Comparison of ENCODE assay signal across 8 mouse cellular contexts in the genomic region with DNA sequence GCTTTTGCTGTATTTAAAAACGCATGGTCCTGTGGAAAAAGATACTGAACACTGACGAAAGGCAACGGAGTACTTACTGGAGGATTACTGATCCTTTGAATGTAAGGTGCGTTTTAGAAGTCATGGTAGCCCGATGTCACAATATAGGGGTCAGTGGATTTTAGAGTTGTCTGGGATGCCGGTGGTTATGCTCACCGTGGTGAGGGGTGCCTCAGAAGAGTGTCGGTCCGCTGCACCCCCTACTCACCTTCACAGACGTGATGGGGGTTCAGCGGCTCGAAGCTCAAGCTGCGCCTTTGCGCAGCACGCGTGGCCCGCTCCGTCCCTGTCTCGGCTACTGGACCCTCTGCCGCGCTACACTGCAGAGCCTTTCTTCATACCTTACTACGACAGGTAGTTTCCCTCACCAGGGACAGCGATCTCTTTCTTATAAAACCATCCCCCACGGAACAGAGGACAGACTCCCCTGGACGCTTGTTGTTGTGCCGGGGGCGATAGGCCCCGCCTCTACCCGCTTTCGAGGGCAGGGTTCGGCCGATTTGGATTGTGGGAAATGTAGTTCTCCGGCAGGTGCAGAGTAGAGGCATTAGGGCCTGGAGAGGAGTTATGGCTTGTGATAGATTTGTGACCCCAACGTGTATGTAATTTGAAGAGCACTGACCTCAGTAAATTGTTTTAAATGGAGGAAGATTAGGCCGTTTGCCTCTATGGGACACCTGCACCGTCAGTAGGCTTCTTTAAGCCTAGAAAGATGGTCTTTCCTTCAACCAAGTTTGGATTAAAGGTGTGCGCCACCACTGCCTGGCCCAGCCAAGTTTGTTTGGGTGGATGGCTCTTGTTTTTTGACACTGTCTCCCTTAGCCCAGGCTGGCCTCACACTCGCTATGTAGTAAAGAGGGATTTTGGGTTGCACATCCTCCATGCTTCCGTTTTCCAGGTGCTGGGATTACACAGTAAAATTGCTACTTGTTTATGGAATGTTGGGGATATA. TPM values are rescaled to one million over a fixed set of nuclear protein-coding genes. Genes with fewer than 3 reads are reported as not detected.
DNase-seq lines count a peak whose midpoint lies in the region; ATAC-seq and TF ChIP-seq lines count a peak whose summit lies in the region.

Gene Dnajc28, minus strand, starts transcription at position 516 of the 991 bp plus-strand sequence.

- H3K9me3 ChIP-seq in E14TG2a.4 (ENCODE audit: low read length) = no peaks in the 10 kb centered on the region
- no peaks in the 10 kb centered on the region for H3K9me3 ChIP-seq in forebrain, embryonic 12.5 days
- no peaks in the 10 kb centered on the region for H3K9me3 ChIP-seq in heart, postnatal 0 days (replicated peaks; ENCODE audit: control insufficient read depth, low read length)
- no peaks in the 10 kb centered on the region for H3K9me3 ChIP-seq in liver, embryonic 16.5 days (replicated peaks; ENCODE audit: control insufficient read depth, low read length)
- H3K9me3 ChIP-seq in neural tube, embryonic 13.5 days = no peaks in the 10 kb centered on the region

- peaks cover 21% of the 10 kb centered on the region for H3K27me3 ChIP-seq in E14TG2a.4 (ENCODE audit: insufficient read depth, low read length)
- H3K27me3 ChIP-seq in forebrain, embryonic 12.5 days = no peaks in the 10 kb centered on the region; the same call in 1 of the 2 replicates
- no peaks in the 10 kb centered on the region for H3K27me3 ChIP-seq in heart, postnatal 0 days (ENCODE audit: control insufficient read depth, insufficient read depth, low read length)
- H3K27me3 ChIP-seq in liver, embryonic 16.5 days (ENCODE audit: control insufficient read depth, insufficient read depth, low read depth, low read length) = no peaks in the 10 kb centered on the region
- H3K27me3 ChIP-seq in neural tube, embryonic 13.5 days = no peaks in the 10 kb centered on the region

- peaks cover 55% of the 10 kb centered on the region for H3K4me1 ChIP-seq in E14TG2a.4 (replicated peaks; ENCODE audit: low read depth, low read length)
- H3K4me1 ChIP-seq in forebrain, embryonic 12.5 days = peaks cover 5% of the 10 kb centered on the region
- H3K4me1 ChIP-seq in heart, postnatal 0 days (ENCODE audit: control insufficient read depth, insufficient read depth) = no peaks in the 10 kb centered on the region
- H3K4me1 ChIP-seq in liver, embryonic 16.5 days (ENCODE audit: control insufficient read depth, low read depth, low read length) = peaks cover 4% of the 10 kb centered on the region; the same call in 1 of the 2 replicates
- H3K4me1 ChIP-seq in neural tube, embryonic 13.5 days (replicated peaks) = peaks cover 5% of the 10 kb centered on the region

- WGBS in forebrain, embryonic 12.5 days = 9% methylated on average over 39 of the region's 39 CpGs
- WGBS in heart, postnatal 0 days = 10% methylated on average over 39 of the region's 39 CpGs
- 10% methylated on average over 39 of the region's 39 CpGs for WGBS in liver, embryonic 16.5 days (ENCODE audit: insufficient replicate concordance)
- WGBS in neural tube, embryonic 13.5 days = 10% methylated on average over 39 of the region's 39 CpGs

- peaks cover 46% of the 10 kb centered on the region for H3K36me3 ChIP-seq in E14TG2a.4 (ENCODE audit: insufficient read depth, low read length)
- H3K36me3 ChIP-seq in forebrain, embryonic 12.5 days (replicated peaks) = peaks cover 41% of the 10 kb centered on the region
- peaks cover 31% of the 10 kb centered on the region for H3K36me3 ChIP-seq in heart, postnatal 0 days (replicated peaks; ENCODE audit: control insufficient read depth, insufficient read depth, low read length)
- H3K36me3 ChIP-seq in liver, embryonic 16.5 days (ENCODE audit: control insufficient read depth, insufficient read depth) = peaks cover 16% of the 10 kb centered on the region
- peaks cover 42% of the 10 kb centered on the region for H3K36me3 ChIP-seq in neural tube, embryonic 13.5 days

- H3K9ac ChIP-seq in forebrain, embryonic 12.5 days = peak within 1 kb of the TSS; percentile 63
- H3K9ac ChIP-seq in heart, postnatal 0 days (replicated peaks; ENCODE audit: low read depth, low read length) = peak within 1 kb of the TSS; percentile 56
- H3K9ac ChIP-seq in liver, embryonic 16.5 days (ENCODE audit: low read depth, low read length) = peak within 1 kb of the TSS; percentile 77
- peak within 1 kb of the TSS; percentile 82 for H3K9ac ChIP-seq in neural tube, embryonic 13.5 days

- H3K27ac ChIP-seq in forebrain, embryonic 12.5 days = no peak within 1 kb of the TSS
- no peak within 1 kb of the TSS for H3K27ac ChIP-seq in heart, postnatal 0 days (ENCODE audit: low read depth)
- H3K27ac ChIP-seq in liver, embryonic 16.5 days (ENCODE audit: low read length) = peak within 1 kb of the TSS; percentile 20; the same call in 1 of the 2 replicates
- H3K27ac ChIP-seq in neural tube, embryonic 13.5 days (replicated peaks) = no peak within 1 kb of the TSS

- no peak for TF ChIP-seq CTCF in E14TG2a.4 (conservative IDR thresholded peaks at IDR 0.05; ENCODE audit: low read length)
- no peak for TF ChIP-seq CTCF in heart, postnatal 0 days (IDR thresholded peaks at IDR 0.05; ENCODE audit: low read depth)

- peak; percentile 94 for ATAC-seq in forebrain, embryonic 12.5 days (ENCODE audit: low FRiP score)
- ATAC-seq in heart, postnatal 0 days (ENCODE audit: insufficient read depth, low read depth) = peak; percentile 88
- peak; percentile 93 for ATAC-seq in liver, embryonic 16.5 days (ENCODE audit: low read depth)
- ATAC-seq in neural tube, embryonic 13.5 days (ENCODE audit: low read depth) = peak; percentile 92

- DNase-seq in c-Kit-positive CD71-positive TER-119-positive erythroid progenitor cells, embryonic 14.5 days (ENCODE audit: low spot score) = peak; percentile 67
- peak; percentile 82 for DNase-seq in heart, postnatal 0 days (ENCODE audit: low spot score)
- DNase-seq in kidney, postnatal 4 days = peak; percentile 80 to 84
- peak; percentile 67 for DNase-seq in telencephalon, adult 2 months (ENCODE audit: low read depth, low spot score)

- peak within 1 kb of the TSS; percentile 81 for H3K4me2 ChIP-seq in forebrain, embryonic 12.5 days
- peak within 1 kb of the TSS; percentile 78 for H3K4me2 ChIP-seq in heart, postnatal 0 days (ENCODE audit: low read depth, low read length)
- peak within 1 kb of the TSS; percentile 83 for H3K4me2 ChIP-seq in liver, embryonic 16.5 days (ENCODE audit: low read depth, low read length)
- peak within 1 kb of the TSS; percentile 64 for H3K4me2 ChIP-seq in neural tube, embryonic 13.5 days

- TF ChIP-seq EP300 in heart, postnatal 0 days (IDR thresholded peaks at IDR 0.05; ENCODE audit: low read depth) = no peak

- H3K4me3 ChIP-seq in E14TG2a.4 (replicated peaks; ENCODE audit: low read length) = peak within 1 kb of the TSS; percentile 81
- peak within 1 kb of the TSS; percentile 66 for H3K4me3 ChIP-seq in forebrain, embryonic 12.5 days (replicated peaks)
- H3K4me3 ChIP-seq in heart, postnatal 0 days (ENCODE audit: low read depth, low read length) = peak within 1 kb of the TSS; percentile 57
- H3K4me3 ChIP-seq in liver, embryonic 16.5 days (ENCODE audit: low read depth, low read length) = peak within 1 kb of the TSS; percentile 78
- peak within 1 kb of the TSS; percentile 73 for H3K4me3 ChIP-seq in neural tube, embryonic 13.5 days

RNA-seq across cellular contexts. Expression of gene Dnajc28, which starts in this region (rescaled TPM):
- polyA plus RNA-seq in forebrain, embryonic 12.5 days (2016; fragmentation: Nextera tagmentation; extraction: Ambion mirVana) = 5.3 and 5.4 TPM in 2 replicates
- total RNA-seq in heart, postnatal 0 days (2014; rRNA removed; ENCODE audit: low replicate concordance) = 4.6 and 10.7 TPM in 2 replicates
- polyA plus RNA-seq in heart, postnatal 0 days (2015; fragmentation: Nextera tagmentation; extraction: Ambion mirVana) = 9.9 and 15.2 TPM in 2 replicates
- 2.2 and 2.6 TPM in 2 replicates for polyA plus RNA-seq in liver, embryonic 16.5 days (2015; fragmentation: Nextera tagmentation; extraction: Ambion mirVana)
- 6.9 and 7.0 TPM in 2 replicates for polyA plus RNA-seq in neural tube, embryonic 13.5 days (2015; fragmentation: Nextera tagmentation; extraction: Ambion mirVana)
